Mouse (Mus musculus) cerebellum, postnatal 25 days (tissue): ENCODE data around the gene Adamts7.

Experiments used
- DNase-seq, 2 experiments: peaks; one replicate each; pipeline ENCODE4 v3.0.0; 2021; ENCODE audit warnings: mixed read lengths in 2 of 2

Gene Adamts7

DNA sequence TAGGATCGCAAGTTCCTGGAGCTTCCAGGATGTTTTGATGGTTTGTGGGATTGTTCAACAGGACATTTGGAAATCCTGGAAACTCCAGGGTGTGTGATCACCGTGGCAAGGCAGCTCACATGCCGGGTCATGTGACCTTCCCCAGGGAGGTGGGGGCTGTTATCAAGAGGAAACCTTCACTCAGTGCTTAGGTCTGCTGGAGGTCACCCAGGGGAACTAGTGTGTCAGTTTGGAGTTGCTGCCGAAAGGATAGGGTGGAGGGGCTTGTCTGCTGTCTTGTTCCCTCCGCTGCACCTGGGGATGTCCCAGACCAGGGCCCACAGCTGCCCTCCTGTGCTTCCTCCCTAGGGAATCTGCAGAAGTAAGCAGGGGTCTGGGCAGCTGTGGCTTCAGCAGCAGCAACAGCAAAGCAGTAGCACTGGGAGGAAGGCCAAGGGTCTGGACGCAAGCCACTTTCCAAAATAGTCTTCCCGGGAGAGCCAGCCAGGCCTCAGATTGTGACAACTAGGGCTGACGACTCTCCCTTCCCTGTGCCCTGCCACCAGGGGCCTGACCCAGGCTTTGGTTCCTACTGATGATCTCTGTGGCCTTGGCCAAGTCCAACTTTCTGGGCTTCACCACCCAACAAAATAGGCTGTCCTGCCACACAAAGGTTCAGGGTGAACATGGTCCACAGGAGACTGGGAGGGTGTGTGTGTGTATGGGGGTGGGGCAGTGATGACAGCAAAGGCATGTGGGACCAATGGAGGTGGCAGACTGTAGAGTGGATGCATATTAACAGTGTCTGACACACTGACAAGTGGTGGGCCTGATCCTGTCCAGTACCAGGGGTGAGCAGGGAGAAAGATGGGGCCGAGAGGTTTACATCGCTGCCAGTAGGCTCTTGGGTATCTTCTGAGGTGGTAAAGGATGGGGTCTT lies 35.9 kb downstream of the Adamts7 start:
- peak; percentile 36 to 52 for DNase-seq

DNA sequence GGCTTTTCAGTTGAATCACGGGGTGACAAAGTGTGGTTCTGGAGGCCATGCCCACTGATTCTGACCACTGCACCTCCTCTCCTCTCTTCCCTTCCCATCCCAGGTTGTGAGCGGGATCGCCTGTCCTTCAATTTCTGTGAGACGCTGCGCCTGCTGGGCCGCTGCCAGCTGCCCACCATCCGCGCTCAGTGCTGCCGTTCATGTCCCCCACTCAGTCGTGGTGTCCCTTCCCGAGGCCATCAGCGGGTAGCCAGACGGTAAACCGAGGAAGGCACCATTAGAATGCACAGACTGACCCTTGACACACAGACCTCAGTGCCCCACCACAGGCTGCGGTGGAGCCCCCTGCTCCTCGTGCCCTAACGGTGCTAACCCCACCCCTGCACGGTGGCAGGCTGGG lies 36.7 kb downstream of the Adamts7 start:
- DNase-seq, result no peak

DNA sequence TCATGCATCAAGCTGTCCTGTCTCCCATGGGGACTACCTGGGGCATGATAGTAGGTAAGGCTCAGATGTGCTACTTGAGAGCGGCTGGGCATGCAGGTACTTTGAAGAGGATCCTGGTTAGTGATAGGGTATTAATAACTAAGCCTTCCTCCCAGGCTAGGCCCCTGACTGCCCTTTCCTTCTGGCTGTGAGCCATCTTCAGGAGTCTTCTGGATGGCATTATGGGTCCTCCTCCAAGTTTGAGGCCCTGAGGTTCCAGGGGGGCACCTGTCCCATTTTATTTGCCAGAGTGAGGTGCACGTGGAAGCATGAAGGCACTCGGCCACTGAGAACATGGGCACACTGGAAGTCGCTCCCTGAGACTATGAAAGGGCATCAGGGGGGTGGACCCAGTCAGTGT lies 37.6 kb downstream of the Adamts7 start:
- DNase-seq, result no peak

DNA sequence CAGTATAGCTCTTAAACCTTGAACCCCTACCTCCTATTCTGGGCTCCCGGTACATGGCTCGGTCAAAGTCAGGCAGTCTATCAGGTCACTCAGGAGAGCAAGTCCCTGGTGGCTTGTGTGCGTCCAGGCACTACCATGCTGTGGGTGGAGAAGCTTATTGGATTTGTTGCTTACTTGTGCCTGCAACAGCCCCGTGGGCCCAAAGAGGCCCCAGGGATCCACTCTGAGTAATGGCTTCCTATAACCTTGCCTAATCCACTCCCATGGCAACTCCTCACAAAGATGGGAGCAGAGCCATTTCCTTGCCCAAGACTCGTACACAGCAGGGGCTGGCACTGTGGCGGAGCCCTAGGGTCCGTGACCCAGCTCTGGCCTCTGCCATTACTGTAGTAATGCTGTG lies 38.2 kb downstream of the Adamts7 start:
- DNase-seq, result no peak

DNA sequence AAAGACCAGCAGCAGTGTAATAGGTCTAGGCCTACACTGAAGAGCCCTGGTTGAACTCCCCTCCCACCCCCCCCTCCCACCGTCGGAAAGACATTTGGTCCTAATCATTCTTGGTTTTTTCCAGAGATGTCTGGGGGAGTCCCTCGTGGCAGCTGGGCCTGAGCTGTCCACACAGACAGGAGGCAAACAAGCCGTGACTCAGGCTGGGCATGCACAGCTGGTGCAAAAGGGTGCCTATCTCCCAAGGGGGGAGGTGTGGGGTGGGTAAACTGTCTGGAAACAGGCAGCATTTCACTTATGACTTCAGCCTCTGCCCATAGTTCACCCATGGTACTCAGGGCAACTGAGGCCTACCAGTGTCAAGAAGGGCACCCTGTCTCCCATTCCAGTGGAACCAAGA lies 38.7 kb downstream of the Adamts7 start:
- DNase-seq, result no peak

DNA sequence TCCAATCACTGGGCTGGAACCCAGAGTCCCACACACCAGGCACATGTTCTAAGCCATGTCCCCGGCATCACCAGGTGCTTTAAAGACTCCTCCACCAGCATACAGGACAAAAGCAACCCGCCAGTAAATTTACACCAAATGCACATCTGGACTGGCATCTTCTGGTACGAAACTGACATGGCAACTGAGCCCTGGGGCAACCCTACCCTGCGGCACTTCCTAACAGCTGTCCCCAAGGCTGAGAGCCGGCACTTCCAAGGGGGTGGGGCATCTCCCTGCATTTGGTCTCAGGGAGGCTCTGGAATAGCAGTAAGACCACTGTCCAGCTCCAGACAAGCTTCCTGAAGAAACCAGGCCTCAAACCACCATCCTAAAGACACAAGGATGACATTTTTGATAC lies 40.4 kb downstream of the Adamts7 start:
- no peak for DNase-seq

DNA sequence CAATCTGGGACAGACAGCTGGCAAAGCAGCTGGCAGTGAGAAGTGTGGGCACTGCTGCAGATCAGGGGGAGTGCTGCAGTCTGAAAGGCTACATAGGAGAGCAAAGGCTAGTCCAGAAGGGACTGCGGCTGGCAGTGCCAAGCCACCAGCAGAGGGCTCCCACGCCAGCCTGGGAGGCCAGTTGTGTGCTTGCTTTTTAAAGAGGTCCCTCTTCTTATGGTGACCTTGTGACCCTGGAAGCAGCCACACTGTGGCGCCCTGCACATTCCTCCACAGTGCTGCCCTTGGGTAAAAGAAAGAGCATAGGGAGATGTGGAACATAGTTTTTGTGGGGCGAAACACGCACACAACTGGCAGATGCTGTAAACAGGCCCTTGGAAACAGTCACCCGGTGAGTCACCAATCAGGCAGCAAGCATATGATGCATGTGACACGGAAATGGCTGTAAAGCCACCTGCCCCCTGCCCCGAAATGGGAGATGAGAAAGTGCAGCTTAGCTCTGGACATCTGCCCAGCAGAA lies 41.6 kb downstream of the Adamts7 start:
- peak in 1 of 2 experiments; percentile 40 for DNase-seq

DNA sequence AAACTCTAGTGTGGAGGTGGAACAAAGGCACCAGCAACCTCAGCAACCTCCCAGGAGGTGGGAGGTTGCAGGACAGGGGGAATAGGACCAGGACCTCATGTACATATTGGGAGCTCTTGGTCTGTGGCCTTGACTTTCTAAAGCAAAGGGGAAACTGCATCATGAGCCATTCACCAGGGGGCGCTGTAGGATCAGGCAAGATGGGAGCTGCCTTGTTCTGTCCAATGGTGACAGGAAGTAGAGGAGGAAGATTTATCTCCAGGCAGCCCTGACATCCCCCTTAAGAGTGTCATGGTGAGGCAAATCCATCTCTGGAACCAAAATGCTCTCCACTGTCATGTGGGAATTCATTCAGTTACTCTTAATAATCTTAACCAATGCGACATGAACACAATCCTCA lies 43.6 kb downstream of the Adamts7 start:
- DNase-seq, result peak; percentile 79 to 91

DNA sequence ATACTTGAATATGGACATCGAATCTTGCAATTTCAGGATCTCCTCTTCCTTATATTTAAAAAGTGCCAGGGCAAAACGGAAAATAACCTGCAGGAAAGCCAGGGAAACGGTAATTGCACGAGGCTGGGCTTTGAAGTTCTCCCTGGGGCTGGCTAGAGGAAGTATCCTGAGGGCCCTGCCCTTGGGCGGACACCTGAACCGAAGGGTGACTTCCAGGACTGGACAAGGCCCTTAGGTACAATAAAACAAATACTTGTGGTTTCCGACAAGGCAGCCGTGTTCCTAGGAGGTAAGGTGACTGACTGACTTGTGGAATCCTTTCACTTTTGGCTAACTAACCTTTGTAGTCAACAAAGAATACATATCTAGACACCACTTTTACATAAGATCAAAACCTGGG lies 44.9 kb downstream of the Adamts7 start:
- DNase-seq, result no peak

DNA sequence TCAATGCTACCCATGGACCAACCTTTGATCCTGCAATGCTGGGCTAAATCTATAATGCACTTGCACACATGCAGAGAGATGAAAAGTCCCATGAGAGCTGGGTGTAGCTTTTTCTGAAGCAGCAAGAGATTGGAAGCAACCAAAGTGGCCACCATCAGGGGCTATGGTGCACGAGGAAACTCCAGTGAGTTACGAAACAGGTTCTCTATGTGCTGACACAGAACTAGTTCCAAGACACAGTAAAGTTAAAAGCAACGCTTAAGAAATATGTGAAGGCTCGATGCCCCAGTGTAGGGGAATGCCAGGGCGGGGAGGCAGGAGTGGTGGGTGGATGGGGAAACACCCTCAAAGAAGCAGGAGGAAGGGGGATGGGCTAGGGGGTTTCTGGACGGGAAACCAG lies 45.8 kb downstream of the Adamts7 start:
- no peak for DNase-seq

DNA sequence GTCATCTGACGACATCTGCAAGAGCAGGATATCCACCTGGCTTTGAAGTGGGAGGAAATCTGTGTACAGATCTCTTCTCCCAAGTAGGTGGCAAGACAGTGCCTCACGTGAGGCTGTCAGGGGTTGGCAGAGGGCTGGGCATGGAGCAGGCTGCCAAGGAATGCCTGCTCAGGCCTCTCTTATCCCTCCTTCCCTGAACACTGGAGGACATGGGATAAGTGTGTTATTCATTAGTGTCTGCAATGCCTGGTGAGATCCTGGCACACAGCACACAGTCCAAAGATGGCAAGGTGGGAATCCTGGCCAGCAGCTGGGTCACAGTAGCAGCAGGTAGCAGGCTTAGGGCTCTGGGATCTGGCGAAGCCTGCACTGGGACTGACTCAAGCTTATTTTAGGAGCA lies 50.3 kb downstream of the Adamts7 start:
- peak; percentile 61 to 68 for DNase-seq

DNA sequence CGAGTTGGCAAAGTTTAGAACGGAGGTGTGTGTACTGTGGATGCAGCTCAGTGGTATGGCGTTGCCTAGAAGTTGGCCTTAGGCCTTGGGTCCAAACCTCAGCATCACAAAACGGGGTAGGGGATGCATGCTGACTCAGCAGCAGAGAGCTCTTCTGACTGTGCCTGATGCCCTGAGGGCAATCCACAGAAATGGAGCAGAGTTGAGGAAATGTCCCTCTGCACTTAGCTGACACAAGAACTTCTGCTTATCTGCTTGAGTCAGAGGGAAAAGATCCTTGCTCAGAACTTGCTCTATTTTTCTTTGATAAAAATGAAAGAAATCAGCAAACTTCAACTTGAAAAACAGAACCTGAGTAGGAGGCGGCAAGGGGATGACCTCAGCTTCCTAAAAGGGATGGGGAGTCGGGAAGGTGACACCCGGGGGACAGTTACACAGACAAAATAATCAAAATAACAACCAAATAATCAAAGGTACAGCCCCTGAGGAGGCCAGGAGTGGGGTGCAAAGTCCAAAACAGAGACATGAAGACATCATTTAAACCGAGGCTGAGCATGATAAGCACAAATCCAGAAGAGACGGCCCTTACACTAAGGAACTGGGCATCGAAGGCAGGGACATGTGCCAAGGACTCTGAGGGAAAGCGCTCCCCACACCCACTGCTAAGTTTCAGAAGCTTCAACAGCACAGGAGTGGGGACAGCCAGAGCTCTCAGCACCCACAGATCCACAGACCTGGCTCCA lies 53.6 kb downstream of the Adamts7 start:
- no peak for DNase-seq

DNA sequence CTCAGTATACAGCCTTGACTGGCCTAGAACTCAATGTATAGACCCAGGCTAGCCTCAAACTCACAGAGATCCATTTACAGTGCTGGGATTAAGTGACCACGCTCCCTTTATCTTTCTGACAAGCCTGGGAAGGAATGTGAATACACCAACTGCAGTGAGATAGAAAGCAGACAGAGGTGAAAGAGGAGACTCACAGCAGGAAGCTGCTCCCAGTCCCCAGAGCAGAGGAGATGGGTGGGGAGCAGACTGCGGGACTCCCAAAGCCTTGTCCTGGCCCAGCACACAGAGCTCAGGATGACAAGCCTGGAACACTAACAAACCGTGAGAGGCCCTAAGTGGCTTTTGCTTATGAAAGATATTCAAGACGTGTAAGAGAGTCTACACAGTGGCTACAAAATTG lies 54.6 kb downstream of the Adamts7 start:
- no peak for DNase-seq

DNA sequence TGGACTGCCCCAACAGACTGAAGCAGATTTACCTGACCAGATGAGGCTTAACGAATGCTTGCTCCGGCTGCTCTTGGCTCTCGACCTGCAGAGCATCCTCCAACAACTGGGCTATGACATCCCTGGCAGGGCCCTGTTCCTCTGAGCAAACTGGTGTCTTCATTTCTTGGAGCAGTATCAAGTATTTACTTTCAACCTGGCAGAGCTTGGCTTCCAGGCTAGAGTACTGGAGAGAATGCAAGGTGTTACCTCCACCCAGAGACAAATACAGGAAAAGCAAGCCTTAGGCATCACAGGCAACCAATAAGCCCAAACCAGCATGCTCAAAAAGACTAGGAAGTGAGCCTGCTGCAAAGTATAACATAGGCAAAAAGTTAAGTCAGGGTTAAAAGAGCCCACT lies 59.4 kb downstream of the Adamts7 start:
- DNase-seq, result no peak

DNA sequence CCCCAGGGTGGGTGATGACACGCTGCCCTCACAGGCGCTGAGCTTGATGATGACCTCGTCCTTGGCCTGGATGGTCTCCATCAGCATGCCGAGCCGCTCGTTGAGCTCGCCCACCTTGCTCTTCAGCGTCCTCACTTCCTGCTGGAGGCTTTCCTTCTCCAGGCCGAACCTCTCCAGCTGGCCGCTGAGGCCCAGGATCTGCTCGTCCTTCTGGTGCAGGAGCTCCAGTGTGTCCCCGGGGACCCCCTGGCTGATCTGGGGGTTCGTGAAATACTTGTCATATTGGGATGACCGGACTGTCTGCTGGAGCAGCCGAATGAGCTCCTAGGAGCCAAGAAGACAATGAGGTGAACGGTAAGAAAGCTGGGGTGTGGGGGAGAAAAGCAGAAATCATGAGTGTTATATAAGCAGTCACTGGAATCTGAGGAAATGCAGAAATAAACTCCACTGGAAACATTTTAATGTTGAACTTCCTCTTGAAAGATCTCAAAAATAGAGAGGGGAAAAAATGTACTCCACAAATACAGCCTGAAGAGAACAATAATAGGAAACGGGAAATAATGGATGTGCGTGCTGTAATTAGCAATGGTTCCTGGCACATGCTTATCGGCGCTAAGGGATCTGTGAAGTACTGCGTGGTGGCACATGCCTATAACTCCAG lies 63.3 kb downstream of the Adamts7 start:
- no peak for DNase-seq

DNA sequence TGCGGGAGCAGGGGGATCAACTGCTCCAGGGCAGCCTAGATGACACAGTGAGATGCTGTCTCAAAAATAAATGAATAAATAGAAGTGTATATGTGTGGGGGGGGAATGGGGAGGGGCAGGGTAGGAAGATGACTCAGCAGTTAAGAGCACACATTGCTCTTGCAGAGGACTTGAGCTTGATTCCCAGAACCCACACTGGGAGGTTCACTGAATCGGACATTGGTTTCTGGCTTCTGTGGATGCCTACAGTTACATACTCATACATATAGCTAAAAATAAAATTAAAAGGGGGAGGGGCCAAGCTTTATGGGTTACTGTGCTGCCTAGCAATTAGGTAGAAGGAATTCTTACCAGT lies 63.9 kb downstream of the Adamts7 start:
- no peak for DNase-seq

DNA sequence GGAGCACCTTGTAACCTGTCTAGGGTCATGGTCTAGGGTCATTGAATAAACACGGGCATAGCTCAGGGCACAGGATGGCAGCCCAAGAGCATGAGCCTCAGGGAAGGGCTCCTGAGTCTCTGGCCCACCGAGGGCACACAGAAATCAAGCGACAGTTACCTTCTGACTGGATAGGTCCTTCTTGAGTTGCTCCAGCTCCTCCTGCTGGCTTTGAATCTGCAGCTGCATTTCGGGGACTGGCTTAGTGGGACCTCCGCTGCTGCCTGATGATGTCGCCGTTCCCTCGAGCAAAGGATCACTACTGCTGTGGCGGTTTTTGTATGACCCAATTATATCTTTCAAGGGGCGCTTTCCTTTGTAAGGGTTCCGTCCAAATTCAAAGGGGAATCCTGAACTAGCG lies 64.3 kb downstream of the Adamts7 start:
- DNase-seq, result no peak

DNA sequence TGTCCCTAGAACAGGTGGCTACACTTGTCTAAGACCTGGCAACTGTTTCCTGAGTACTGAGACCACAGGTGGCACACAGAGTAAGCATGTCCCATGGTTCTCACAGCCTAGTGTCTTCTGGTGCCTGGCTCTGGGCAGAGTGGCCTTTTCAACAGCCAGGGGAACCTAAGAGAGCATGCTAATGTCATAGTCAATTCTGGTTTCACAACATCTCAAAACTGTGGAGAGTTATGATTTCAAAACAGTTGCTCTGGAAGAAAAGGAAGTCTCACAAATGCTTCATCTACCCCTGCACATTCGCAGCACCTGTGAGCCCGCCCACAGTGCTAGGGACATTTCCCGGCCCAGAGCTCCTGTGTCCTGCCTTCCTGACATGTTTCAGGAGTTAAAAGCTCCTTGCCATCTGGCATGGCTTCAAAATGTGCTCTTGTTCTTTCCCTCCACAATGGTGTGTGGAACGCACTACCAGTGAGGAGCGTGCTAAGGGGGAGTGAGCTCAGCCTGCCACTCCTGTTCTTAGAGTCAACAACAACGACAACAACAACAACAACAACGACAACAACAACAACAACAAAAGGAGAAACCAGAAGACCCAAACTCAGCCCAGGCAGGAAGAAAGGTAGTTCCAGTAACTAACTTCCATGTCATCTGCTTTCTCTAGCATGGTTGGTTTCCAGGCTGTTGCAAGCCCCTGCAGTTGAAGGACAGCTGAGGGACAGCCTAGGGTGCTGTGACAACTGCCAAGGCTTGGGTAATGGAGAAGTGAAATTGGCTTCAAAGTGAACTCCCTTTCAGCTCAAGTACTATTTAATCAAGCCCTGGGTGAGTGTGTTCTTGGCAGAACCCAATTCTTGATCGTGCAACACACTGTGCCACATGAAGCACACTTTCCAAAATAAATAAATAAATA lies 70.2 kb downstream of the Adamts7 start:
- DNase-seq, result no peak

DNA sequence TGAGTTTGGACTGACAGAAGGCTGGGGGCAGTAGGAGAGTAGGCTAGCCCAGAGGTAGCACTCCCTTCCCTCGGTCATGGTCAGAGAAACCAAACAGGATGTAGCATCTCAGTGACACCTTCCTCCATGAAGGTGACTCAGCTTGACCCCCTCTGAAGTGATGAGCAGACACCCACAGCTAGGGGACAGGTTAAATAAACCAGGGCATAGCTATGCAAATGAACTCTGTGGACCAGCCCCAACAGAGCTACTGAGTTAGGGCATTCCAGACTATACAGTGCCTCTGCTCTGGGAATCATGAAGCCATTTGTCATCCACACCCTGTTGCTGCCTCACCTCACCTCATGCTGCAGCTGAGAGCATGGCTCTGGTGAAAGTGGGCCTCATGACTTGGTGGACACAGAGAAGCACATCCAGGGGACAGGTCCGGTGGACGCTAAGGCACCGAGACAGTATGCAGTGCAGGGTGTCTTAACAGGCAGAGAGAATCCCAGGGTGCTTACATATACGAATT lies 71.1 kb downstream of the Adamts7 start:
- no peak for DNase-seq

DNA sequence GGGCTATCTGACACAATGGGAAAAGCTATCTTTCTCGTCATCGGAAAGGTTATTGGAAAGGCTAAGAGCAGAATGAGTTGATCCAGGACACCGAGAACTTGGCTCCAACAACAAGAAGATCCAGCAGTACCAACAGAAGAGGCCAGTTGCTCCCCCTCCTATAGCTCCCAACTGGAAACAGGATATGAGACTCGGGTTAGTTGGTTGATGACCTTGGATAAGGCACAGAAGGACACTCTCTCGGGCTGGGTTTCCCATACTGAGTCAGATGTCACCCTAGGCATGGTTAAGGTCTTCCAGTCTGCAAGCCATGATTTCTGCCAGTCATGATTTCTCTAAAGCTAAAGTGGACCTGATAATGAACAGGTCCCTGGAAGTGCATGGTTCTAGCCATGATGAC lies 71.9 kb downstream of the Adamts7 start:
- DNase-seq, result no peak

DNA sequence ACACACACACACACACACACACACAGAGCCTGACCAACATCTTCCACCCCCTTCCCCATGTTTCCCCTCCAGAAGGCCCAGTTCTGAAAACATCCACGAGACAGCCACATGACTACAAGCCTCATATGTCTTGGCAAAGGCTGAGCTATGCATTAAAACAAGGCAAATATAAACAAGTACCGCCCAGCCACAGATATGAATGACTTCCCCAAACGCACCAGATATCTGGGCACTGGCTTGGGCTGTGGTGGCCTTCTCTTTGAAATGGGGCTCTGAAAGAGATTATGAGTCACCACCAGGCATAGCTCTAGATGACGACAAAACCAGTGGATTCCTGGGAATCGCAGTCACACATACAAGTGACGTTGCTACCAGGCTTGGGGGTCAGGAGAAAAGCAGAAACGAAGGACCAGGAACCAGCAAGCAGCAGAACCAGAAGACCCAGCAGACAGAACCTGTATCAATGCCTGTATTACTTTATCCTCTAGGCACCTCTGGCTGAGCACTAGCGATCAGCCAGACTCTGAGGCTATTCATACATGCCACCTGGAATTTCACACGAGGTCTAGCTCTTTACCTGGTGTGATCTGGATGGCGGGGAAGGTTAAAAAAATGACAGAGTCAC lies 72.5 kb downstream of the Adamts7 start:
- DNase-seq, result no peak

DNA sequence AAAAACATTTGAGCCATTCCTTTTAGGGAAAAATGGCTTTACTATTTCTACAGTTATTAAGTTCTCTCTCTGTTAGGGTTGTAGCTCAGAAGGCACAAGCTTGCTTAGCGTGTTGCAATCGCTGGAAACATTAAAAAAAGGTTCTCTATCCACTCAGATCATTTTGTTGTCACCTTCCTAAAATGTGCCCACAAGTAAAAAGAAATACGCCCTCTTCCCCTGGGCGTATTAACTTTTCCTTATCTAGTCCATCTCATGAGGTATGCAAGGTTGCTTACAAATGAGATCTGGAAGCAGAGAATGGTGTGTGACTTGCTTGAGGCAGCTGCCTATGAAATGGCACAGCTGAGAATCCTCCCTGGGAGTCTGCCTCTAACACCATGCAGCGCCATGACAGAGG lies 73.9 kb downstream of the Adamts7 start:
- DNase-seq, result no peak
